Mouse (Mus musculus) C2C12 (cell line): Measurements from ENCODE around the gene Raf1. TPM values are rescaled to one million over a fixed set of nuclear protein-coding genes. Genes with fewer than 3 reads are reported as not detected.

ENCODE experiments used
- H3K27me3 ChIP-seq: one replicate; pipeline ENCODE4 v1.6.1; 2011; ENCODE audit not compliant: control insufficient read depth, insufficient read depth, insufficient read length
- H3K36me3 ChIP-seq: one replicate; pipeline ENCODE4 v1.6.1; 2011; ENCODE audit not compliant: control insufficient read depth, insufficient read depth
- H3K4me3 ChIP-seq: one replicate; pipeline ENCODE4 v1.5.1; 2011; ENCODE audit warnings: mild to moderate bottlenecking, control low read depth; ENCODE audit not compliant: poor library complexity, insufficient read depth, severe bottlenecking
- H3K79me2 ChIP-seq: one replicate; pipeline ENCODE4 v1.6.1; 2011; ENCODE audit not compliant: control insufficient read depth, insufficient read depth
- H3K79me3 ChIP-seq: one replicate; pipeline ENCODE4 v1.6.1; 2011; ENCODE audit warnings: low read depth, control low read depth
- H3ac ChIP-seq: one replicate; pipeline ENCODE3; 2011; ENCODE audit warnings: low read depth; ENCODE audit not compliant: control insufficient read depth, insufficient read length
- CEBPB ChIP-seq: IDR thresholded peaks from one replicate; pipeline ENCODE4 v1.6.1; 2011; ENCODE audit warnings: low read depth, mild to moderate bottlenecking, control low read depth, moderate library complexity
- CTCF ChIP-seq: IDR thresholded peaks from one replicate; pipeline ENCODE4 v1.5.1; 2011; ENCODE audit not compliant: control insufficient read depth, insufficient read depth, insufficient read length
- FOSL1 ChIP-seq: IDR thresholded peaks from one replicate; pipeline ENCODE4 v1.8.0; 2011; ENCODE audit warnings: mild to moderate bottlenecking, low read length; ENCODE audit not compliant: poor library complexity, insufficient read depth, severe bottlenecking
- MAX ChIP-seq: IDR thresholded peaks from one replicate; pipeline ENCODE4 v1.6.1; 2011; ENCODE audit warnings: mild to moderate bottlenecking, control low read depth
- MYOD1 ChIP-seq: IDR thresholded peaks from one replicate; pipeline ENCODE4 v1.6.1; 2011; ENCODE audit warnings: low read depth; ENCODE audit not compliant: control insufficient read depth, insufficient read length
- MYOG ChIP-seq: IDR thresholded peaks from one replicate; pipeline ENCODE4 v1.6.1; 2011; ENCODE audit not compliant: control insufficient read depth, insufficient read length; ENCODE audit errors: extremely low read depth
- USF1 ChIP-seq: IDR thresholded peaks from one replicate; pipeline ENCODE4 v1.6.1; 2011; ENCODE audit warnings: low read depth, mild to moderate bottlenecking, control low read depth, moderate library complexity
- polyA plus RNA-seq: library from polyadenylated mRNA; unstranded; fragments of >200 nt; fragmentation: generic; extraction: Trizol; gene quantifications from one replicate; pipeline ENCODE4 v1.2.1, GENCODE M21; 2012; ENCODE audit warnings: missing spikeins

The Raf1 gene
- polyA plus RNA-seq, 1 experiment: 61.8 TPM

DNA sequence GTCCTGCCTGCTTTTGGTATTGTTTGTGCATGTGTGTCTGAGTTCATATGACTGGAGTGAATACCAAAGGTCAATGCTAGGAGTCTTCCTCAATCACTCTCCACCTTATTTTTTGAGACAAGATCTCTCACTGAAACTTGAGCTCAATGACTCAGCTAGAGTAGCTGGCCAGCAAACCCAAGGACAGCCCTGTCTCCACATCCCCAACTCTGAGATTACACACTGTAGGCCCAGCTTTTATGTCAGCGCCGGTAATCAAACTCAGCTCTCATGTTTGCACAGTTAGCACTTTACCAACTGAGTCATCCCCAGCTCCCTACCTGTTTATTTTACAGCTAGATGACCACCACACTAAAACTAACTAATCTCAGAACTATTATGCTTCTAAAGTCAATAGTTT lies 42.4 kb downstream of the Raf1 start:
- H3K36me3 ChIP-seq: peaks cover 74% of the 10 kb centered on the region
- peaks cover 6% of the 10 kb centered on the region for H3K79me3 ChIP-seq
- H3K4me3 ChIP-seq: no peak overlapping the region
- no peak overlapping the region for H3ac ChIP-seq
- H3K79me2 ChIP-seq: peaks cover 20% of the 10 kb centered on the region
- TF ChIP-seq CEBPB: no peak
- no peak for TF ChIP-seq FOSL1
- TF ChIP-seq MYOG: no peak
- TF ChIP-seq USF1: no peak
- TF ChIP-seq MYOD1: no peak
- no peak for TF ChIP-seq CTCF
- TF ChIP-seq MAX: no peak
- no peaks in the 10 kb centered on the region for H3K27me3 ChIP-seq

DNA sequence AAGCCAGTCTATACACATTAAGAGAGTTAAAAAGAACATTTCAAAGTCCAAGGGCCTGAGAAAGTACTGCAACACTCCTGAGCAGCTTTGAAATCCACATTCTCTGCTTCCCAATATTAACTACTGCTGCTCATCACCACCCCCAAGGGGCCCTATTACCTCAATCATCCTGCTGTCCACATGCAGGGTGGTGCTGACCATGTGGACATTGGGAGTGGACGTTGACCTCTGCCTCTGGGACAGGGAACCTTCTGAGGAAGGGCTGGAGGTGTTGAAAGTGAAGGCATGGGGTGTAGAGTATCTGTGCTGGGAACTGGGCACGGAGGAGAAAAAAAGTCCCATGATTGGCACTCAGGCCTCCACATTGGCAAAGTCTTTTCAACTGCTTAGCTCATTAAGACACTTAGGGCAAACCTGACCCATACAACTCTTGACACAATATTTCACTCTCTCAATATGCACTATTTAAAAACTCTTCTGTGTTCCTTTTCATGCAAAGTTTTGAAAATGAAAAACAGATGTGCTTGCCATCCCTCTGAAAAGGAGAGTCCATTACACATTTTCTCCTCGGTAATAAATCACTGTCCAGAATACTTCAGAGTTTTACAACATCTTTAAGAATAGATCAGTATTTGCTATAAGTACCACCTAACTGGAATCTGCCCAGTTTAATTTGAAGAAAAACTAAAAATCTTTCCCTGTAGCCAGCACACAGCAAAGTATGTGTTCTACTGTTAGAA lies 45.2 kb downstream of the Raf1 start:
- H3ac ChIP-seq: no peak overlapping the region
- H3K36me3 ChIP-seq: peaks cover 80% of the 10 kb centered on the region

DNA sequence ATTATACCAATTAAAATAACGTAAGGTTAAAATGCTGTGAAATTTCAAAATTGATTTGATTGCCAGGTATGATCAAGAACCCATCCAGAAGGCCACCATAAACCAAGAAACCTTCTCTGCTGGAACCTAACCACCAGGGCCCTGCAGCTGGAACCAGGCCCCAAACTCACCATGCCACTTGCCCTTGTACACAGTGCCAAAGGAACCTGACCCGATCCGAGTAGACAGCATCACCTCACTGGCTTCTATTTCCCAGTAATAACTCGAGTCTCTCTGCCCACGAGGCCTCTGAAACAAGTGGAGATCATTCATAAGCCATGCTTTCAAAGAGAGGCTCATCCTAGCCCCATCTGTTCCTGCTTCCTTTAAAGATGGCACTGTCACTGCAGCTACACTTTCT lies 50.3 kb downstream of the Raf1 start:
- Histone ChIP-seq H3K36me3 (peaks cover 81% of the 10 kb centered on the region), H3K4me3 (no peak overlapping the region), H3K79me2 (no peaks in the 10 kb centered on the region), H3K27me3 (no peaks in the 10 kb centered on the region), H3K79me3 (no peaks in the 10 kb centered on the region), H3ac (no peak overlapping the region)
- TF ChIP-seq USF1 (no peak), CEBPB (no peak), CTCF (no peak), MYOG (no peak), FOSL1 (no peak), MYOD1 (no peak), MAX (no peak)

More for the DNA sequence above, 45.2 kb downstream of the Raf1 start:
- Histone ChIP-seq H3K79me3 (peaks cover 4% of the 10 kb centered on the region), H3K4me3 (no peak overlapping the region), H3K79me2 (peaks cover under 1% of the 10 kb centered on the region), H3K27me3 (no peaks in the 10 kb centered on the region)
- TF ChIP-seq MYOG: no peak
- TF ChIP-seq USF1: no peak
- no peak for TF ChIP-seq MAX
- TF ChIP-seq CTCF: no peak

DNA sequence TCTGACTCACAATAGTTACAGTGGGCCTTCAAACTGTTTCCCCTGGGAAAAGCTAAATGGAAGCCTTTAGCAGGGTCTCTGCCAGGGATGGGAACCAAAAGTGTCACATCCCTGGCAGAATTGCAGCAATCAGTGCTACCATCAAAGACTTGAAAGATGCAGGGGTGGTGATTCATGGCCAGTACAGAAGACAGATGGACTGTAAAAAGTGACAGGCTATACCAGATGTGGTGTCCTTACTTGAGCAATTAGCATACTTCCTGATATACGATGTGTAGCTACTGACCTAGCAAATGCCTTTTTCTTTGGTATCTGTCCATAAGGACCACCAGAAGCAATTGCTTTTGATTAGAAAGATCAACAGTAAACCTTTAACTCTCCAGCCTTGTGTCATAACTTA lies 55.5 kb downstream of the Raf1 start:
- TF ChIP-seq MYOD1 (peak; percentile 83), FOSL1 (no peak)
- Histone ChIP-seq H3K79me3 (peaks cover 2% of the 10 kb centered on the region), H3K79me2 (no peaks in the 10 kb centered on the region), H3K36me3 (peaks cover 94% of the 10 kb centered on the region), H3K27me3 (no peaks in the 10 kb centered on the region), H3K4me3 (no peak overlapping the region), H3ac (no peak overlapping the region)

DNA sequence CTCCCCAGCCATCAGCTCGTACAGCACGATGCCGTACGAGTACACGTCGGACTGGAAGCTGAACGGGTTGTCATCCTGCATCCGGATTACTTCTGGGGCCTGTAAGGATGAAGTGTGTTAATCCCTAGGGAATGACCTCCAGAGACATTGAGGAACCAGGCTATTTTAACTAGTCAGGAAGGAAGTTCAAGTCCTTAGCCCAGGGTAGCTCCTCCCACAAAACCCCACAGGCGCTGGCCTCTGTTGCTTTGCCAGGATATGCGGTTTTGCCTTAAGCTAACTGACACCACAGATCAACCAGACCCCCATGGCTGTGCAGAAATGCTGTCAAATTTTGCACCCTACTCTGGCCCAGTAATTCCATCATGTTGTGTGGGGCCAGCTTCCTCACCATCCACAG lies 56.6 kb downstream of the Raf1 start:
- Histone ChIP-seq H3K27me3 (no peaks in the 10 kb centered on the region), H3K36me3 (peaks cover 94% of the 10 kb centered on the region), H3ac (no peak overlapping the region), H3K79me3 (peaks cover 2% of the 10 kb centered on the region), H3K79me2 (no peaks in the 10 kb centered on the region), H3K4me3 (no peak overlapping the region)
- TF ChIP-seq FOSL1 (no peak), MYOG (no peak), USF1 (no peak), MAX (no peak), CEBPB (no peak), CTCF (no peak), MYOD1 (no peak)

DNA sequence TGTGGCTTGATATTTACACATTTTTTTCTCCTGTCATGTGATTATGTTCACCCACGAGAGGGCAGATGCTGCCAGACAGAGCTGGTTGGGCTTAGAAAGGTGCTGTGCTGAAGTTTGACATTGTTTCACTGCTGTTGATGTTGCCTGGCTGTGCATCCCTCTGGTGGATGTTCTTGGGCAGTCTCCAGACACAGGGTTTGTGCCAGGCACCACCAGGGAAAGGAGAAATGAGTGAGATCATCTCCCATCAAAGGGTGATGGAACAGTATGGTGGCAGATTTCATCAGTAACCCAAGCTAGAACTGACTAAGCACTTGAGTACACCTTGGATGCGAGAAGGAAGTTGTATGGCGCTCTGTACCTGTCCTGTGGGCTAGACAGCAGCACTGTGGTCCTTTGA lies 60.5 kb downstream of the Raf1 start:
- H3K4me3 ChIP-seq: no peak overlapping the region
- H3ac ChIP-seq: no peak overlapping the region
- H3K27me3 ChIP-seq: no peaks in the 10 kb centered on the region
- H3K36me3 ChIP-seq: peaks cover 85% of the 10 kb centered on the region
- no peak for TF ChIP-seq USF1
- no peak for TF ChIP-seq FOSL1
- peaks cover 2% of the 10 kb centered on the region for H3K79me3 ChIP-seq
- H3K79me2 ChIP-seq: no peaks in the 10 kb centered on the region
